Mouse (Mus musculus) urinary bladder, postnatal 10 days (tissue): ENCODE data around the gene 9130023H24Rik.

Experiments used
- DNase-seq: peaks from one replicate; pipeline ENCODE4 v3.0.0; 2022; ENCODE audit warnings: low spot score

The 9130023H24Rik gene

GRCm38 (mm10) chr7:128237927-128238778, at the start of gene 9130023H24Rik:
9130023H24Rik (minus strand) TSS chr7:128238031.
- DNase-seq, result peak; percentile 99

GRCm38 (mm10) chr7:128285060-128285459, 47.2 kb upstream of the 9130023H24Rik start:
- DNase-seq, result no peak

- no peak for DNase-seq
Observed at GRCm38 (mm10) chr7:128284047-128284446, 46.2 kb upstream of the 9130023H24Rik start.

- DNase-seq, result no peak
Observed at GRCm38 (mm10) chr7:128282532-128283244, 44.9 kb upstream of the 9130023H24Rik start.

- DNase-seq, result no peak
Observed at GRCm38 (mm10) chr7:128281765-128282164, 43.9 kb upstream of the 9130023H24Rik start.

GRCm38 (mm10) chr7:128279750-128280149, 41.9 kb upstream of the 9130023H24Rik start:
- no peak for DNase-seq

- no peak for DNase-seq
Observed at GRCm38 (mm10) chr7:128276051-128276450, 38.2 kb upstream of the 9130023H24Rik start.

- DNase-seq, result no peak
Observed at GRCm38 (mm10) chr7:128271496-128271895, 33.7 kb upstream of the 9130023H24Rik start.

- no peak for DNase-seq
Observed at GRCm38 (mm10) chr7:128270431-128270850, 32.6 kb upstream of the 9130023H24Rik start.

- DNase-seq, result no peak
Observed at GRCm38 (mm10) chr7:128267813-128268212, 30.0 kb upstream of the 9130023H24Rik start.

- DNase-seq, result no peak
Observed at GRCm38 (mm10) chr7:128267391-128267790, 29.6 kb upstream of the 9130023H24Rik start.

- no peak for DNase-seq
Observed at GRCm38 (mm10) chr7:128266056-128266455, 28.2 kb upstream of the 9130023H24Rik start.

GRCm38 (mm10) chr7:128265411-128265810, 27.6 kb upstream of the 9130023H24Rik start, which contains the start of gene Slc5a2:
Slc5a2 (plus strand) TSS chr7:128265657.
- DNase-seq, result no peak

- no peak for DNase-seq
Observed at GRCm38 (mm10) chr7:128256783-128257334, 19.0 kb upstream of the 9130023H24Rik start.

- DNase-seq, result no peak
Observed at GRCm38 (mm10) chr7:128255757-128256156, 17.9 kb upstream of the 9130023H24Rik start.

- no peak for DNase-seq
Observed at GRCm38 (mm10) chr7:128254978-128255377, 17.1 kb upstream of the 9130023H24Rik start.

- no peak for DNase-seq
Observed at GRCm38 (mm10) chr7:128252609-128253008, 14.8 kb upstream of the 9130023H24Rik start.

- no peak for DNase-seq
Observed at GRCm38 (mm10) chr7:128251946-128252345, 14.1 kb upstream of the 9130023H24Rik start.

GRCm38 (mm10) chr7:128249998-128250397, 12.2 kb upstream of the 9130023H24Rik start:
- DNase-seq, result no peak

GRCm38 (mm10) chr7:128248081-128249042, 10.5 kb upstream of the 9130023H24Rik start:
- no peak for DNase-seq

- peak; percentile 64 for DNase-seq
Observed at GRCm38 (mm10) chr7:128247443-128247842, 9.6 kb upstream of the 9130023H24Rik start.
